Mouse (Mus musculus): ENCODE data around the gene Rnd2. TPM values are rescaled to one million over a fixed set of nuclear protein-coding genes. Genes with fewer than 3 reads are reported as not detected.

Gene Rnd2
- polyA plus RNA-seq, 1 experiment from 2014 or later = 9.4 TPM

GRCm38 (mm10) chr11:101458217-101458616 lies 6.6 kb upstream of the Rnd2 start:
- ATAC-seq (no peak), DNase-seq (ENCODE audit: low spot score) (no peak)
- 83% methylated on average over 12 of the region's 12 CpGs for WGBS
- Histone ChIP-seq H3K9ac (replicated peaks; ENCODE audit: low read depth) (no peak overlapping the region), H3K4me1 (ENCODE audit: insufficient read depth, low read depth, low read length) (no peaks in the 10 kb centered on the region; the same call in 1 of the 2 replicates), H3K36me3 (ENCODE audit: insufficient read depth, low read length) (peaks cover 19% of the 10 kb centered on the region), H3K27ac (ENCODE audit: low read length) (no peak overlapping the region; the same call in 1 of the 2 replicates), H3K27me3 (replicated peaks; ENCODE audit: insufficient read depth, low read length) (no peaks in the 10 kb centered on the region), H3K4me2 (replicated peaks; ENCODE audit: low read depth, low read length) (no peak overlapping the region), H3K4me3 (ENCODE audit: low read depth, low read length) (no peak overlapping the region), H3K9me3 (ENCODE audit: low read length) (no peaks in the 10 kb centered on the region)
- no peak for TF ChIP-seq EP300 (IDR thresholded peaks at IDR 0.05)
- TF ChIP-seq CTCF (IDR thresholded peaks at IDR 0.05) = no peak

- Histone ChIP-seq H3K36me3 (ENCODE audit: insufficient read depth, low read length) (peaks cover 19% of the 10 kb centered on the region), H3K4me2 (replicated peaks; ENCODE audit: low read depth, low read length) (no peak overlapping the region), H3K9me3 (ENCODE audit: low read length) (no peaks in the 10 kb centered on the region), H3K9ac (replicated peaks; ENCODE audit: low read depth) (no peak overlapping the region), H3K4me3 (ENCODE audit: low read depth, low read length) (no peak overlapping the region), H3K27ac (ENCODE audit: low read length) (0 out of 2 replicates have a peak overlapping the region, but pooled peaks have one; percentile 9), H3K4me1 (ENCODE audit: insufficient read depth, low read depth, low read length) (peaks cover 10% of the 10 kb centered on the region; the same call in 1 of the 2 replicates), H3K27me3 (replicated peaks; ENCODE audit: insufficient read depth, low read length) (no peaks in the 10 kb centered on the region)
- WGBS = 47% methylated on average over 5 of the region's 6 CpGs
- ATAC-seq = peak; percentile 76
- TF ChIP-seq EP300 (IDR thresholded peaks at IDR 0.05) (peak; percentile 45; the same call in 1 of the 2 replicates), CTCF (IDR thresholded peaks at IDR 0.05) (no peak)
- DNase-seq (ENCODE audit: low spot score) = peak; percentile 57
These were observed 5.1 kb upstream of the Rnd2 start for GRCm38 (mm10) chr11:101459716-101460115.

GRCm38 (mm10) chr11:101460321-101460720 lies 4.5 kb upstream of the Rnd2 start:
- peaks cover 10% of the 10 kb centered on the region; the same call in 1 of the 2 replicates for H3K4me1 ChIP-seq (ENCODE audit: insufficient read depth, low read depth, low read length)
- ATAC-seq (no peak), DNase-seq (ENCODE audit: low spot score) (no peak)
- 0 out of 2 replicates have a peak overlapping the region, but pooled peaks have one; percentile 9 for H3K27ac ChIP-seq (ENCODE audit: low read length)
- 77% methylated on average over 15 of the region's 15 CpGs for WGBS
- no peak overlapping the region for H3K4me2 ChIP-seq (replicated peaks; ENCODE audit: low read depth, low read length)
- no peak overlapping the region for H3K4me3 ChIP-seq (ENCODE audit: low read depth, low read length)
- H3K36me3 ChIP-seq (ENCODE audit: insufficient read depth, low read length) = peaks cover 19% of the 10 kb centered on the region
- H3K9ac ChIP-seq (replicated peaks; ENCODE audit: low read depth) = no peak overlapping the region
- no peaks in the 10 kb centered on the region for H3K9me3 ChIP-seq (ENCODE audit: low read length)
- no peak for TF ChIP-seq EP300 (IDR thresholded peaks at IDR 0.05)
- no peak for TF ChIP-seq CTCF (IDR thresholded peaks at IDR 0.05)
- H3K27me3 ChIP-seq (replicated peaks; ENCODE audit: insufficient read depth, low read length) = no peaks in the 10 kb centered on the region

GRCm38 (mm10) chr11:101462141-101462540 lies 2.7 kb upstream of the Rnd2 start:
- Histone ChIP-seq H3K27ac (ENCODE audit: low read length) (no peak overlapping the region), H3K27me3 (replicated peaks; ENCODE audit: insufficient read depth, low read length) (no peaks in the 10 kb centered on the region), H3K36me3 (ENCODE audit: insufficient read depth, low read length) (peaks cover 19% of the 10 kb centered on the region), H3K9me3 (ENCODE audit: low read length) (no peaks in the 10 kb centered on the region), H3K4me1 (ENCODE audit: insufficient read depth, low read depth, low read length) (peaks cover 10% of the 10 kb centered on the region; the same call in 1 of the 2 replicates), H3K4me2 (replicated peaks; ENCODE audit: low read depth, low read length) (no peak overlapping the region), H3K4me3 (ENCODE audit: low read depth, low read length) (no peak overlapping the region), H3K9ac (replicated peaks; ENCODE audit: low read depth) (no peak overlapping the region)
- WGBS = 80% methylated on average over 14 of the region's 14 CpGs
- no peak for DNase-seq (ENCODE audit: low spot score)
- TF ChIP-seq EP300 (IDR thresholded peaks at IDR 0.05) (no peak), CTCF (IDR thresholded peaks at IDR 0.05) (no peak)
- ATAC-seq = no peak

- DNase-seq (ENCODE audit: low spot score) (no peak), ATAC-seq (no peak)
- Histone ChIP-seq H3K27ac (ENCODE audit: low read length) (no peak overlapping the region), H3K9ac (replicated peaks; ENCODE audit: low read depth) (no peak overlapping the region), H3K9me3 (ENCODE audit: low read length) (no peaks in the 10 kb centered on the region), H3K36me3 (ENCODE audit: insufficient read depth, low read length) (peaks cover 17% of the 10 kb centered on the region), H3K4me1 (ENCODE audit: insufficient read depth, low read depth, low read length) (peaks cover 10% of the 10 kb centered on the region; the same call in 1 of the 2 replicates), H3K27me3 (replicated peaks; ENCODE audit: insufficient read depth, low read length) (no peaks in the 10 kb centered on the region), H3K4me3 (ENCODE audit: low read depth, low read length) (no peak overlapping the region), H3K4me2 (replicated peaks; ENCODE audit: low read depth, low read length) (peak overlapping the region; percentile 72)
- TF ChIP-seq CTCF (IDR thresholded peaks at IDR 0.05) (no peak), EP300 (IDR thresholded peaks at IDR 0.05) (no peak)
- 22% methylated on average over 13 of the region's 13 CpGs for WGBS
These were observed 2.0 kb upstream of the Rnd2 start for GRCm38 (mm10) chr11:101462583-101463440.

- ATAC-seq = peak; percentile 62
- TF ChIP-seq CTCF (IDR thresholded peaks at IDR 0.05) = peak; percentile 56
- 0 out of 2 replicates have a peak, but pooled peaks have one; percentile 32 for TF ChIP-seq EP300 (IDR thresholded peaks at IDR 0.05)
These were observed 486 bp downstream of the Rnd2 start for GRCm38 (mm10) chr11:101465101-101465868.

More at GRCm38 (mm10) chr11:101465101-101465868, 486 bp downstream of the Rnd2 start:
- Histone ChIP-seq H3K4me3 (ENCODE audit: low read depth, low read length) (peak overlapping the region; percentile 84), H3K9me3 (ENCODE audit: low read length) (no peaks in the 10 kb centered on the region), H3K27me3 (replicated peaks; ENCODE audit: insufficient read depth, low read length) (no peaks in the 10 kb centered on the region), H3K4me1 (ENCODE audit: insufficient read depth, low read depth, low read length) (peaks cover 10% of the 10 kb centered on the region; the same call in 1 of the 2 replicates), H3K9ac (replicated peaks; ENCODE audit: low read depth) (peak overlapping the region; percentile 69), H3K27ac (ENCODE audit: low read length) (peak overlapping the region; percentile 87), H3K36me3 (ENCODE audit: insufficient read depth, low read length) (peaks cover 13% of the 10 kb centered on the region), H3K4me2 (replicated peaks; ENCODE audit: low read depth, low read length) (peak overlapping the region; percentile 72)
- under 1% methylated on average over 50 of the region's 51 CpGs for WGBS
- peak; percentile 81 for DNase-seq (ENCODE audit: low spot score)

All from lung, postnatal 0 days (tissue).